Mouse (Mus musculus) heart, embryonic 10.5 days (tissue): ENCODE measurements around the gene Topbp1. TPM values are rescaled to one million over a fixed set of nuclear protein-coding genes. Genes with fewer than 3 reads are reported as not detected.

Experiments
- polyA plus RNA-seq: library from polyadenylated mRNA; unstranded; fragments of >200 nt; fragmentation: Nextera tagmentation; extraction: Ambion mirVana; gene quantifications from 2 replicates; pipeline ENCODE4 v1.2.1, GENCODE M21; 2016

The Topbp1 gene
- polyA plus RNA-seq, 1 experiment from 2014 or later, result 62.6 TPM

Other genes starting within 250 kb of the Topbp1 start
- gene Rab6b, start 193.4 kb upstream of the Topbp1 start, polyA plus RNA-seq, result 2.3 and 2.7 TPM in 2 replicates
- gene Srprb, start 103.1 kb upstream of the Topbp1 start, polyA plus RNA-seq, result 55.6 and 61.9 TPM in 2 replicates
- gene Gm20425, start 74.9 kb upstream of the Topbp1 start, polyA plus RNA-seq, result 0.90 TPM in 1 of 2 replicates, not detected in the other
- 32.8 and 314 TPM in 2 replicates for gene Trf, start 74.8 kb upstream of the Topbp1 start, polyA plus RNA-seq
- 6.7 and 7.3 TPM in 2 replicates for gene 1300017J02Rik, start 133 bp upstream of the Topbp1 start, polyA plus RNA-seq
- 116 and 128 TPM in 2 replicates for gene Cdv3, start 60.6 kb downstream of the Topbp1 start, polyA plus RNA-seq
- gene Bfsp2, start 175.2 kb downstream of the Topbp1 start, polyA plus RNA-seq, result 0.39 and 0.74 TPM in 2 replicates